Mouse (Mus musculus) bone marrow, adult 2 months (tissue): ENCODE results near the gene Sipa1l1. TPM values are rescaled to one million over a fixed set of nuclear protein-coding genes. Genes with fewer than 3 reads are reported as not detected.

ENCODE experiments used
- H3K27ac ChIP-seq: fragments of 200-500 bp; 2 replicates; pipeline ENCODE4 v1.5.1; 2012; ENCODE audit warnings: low read depth, mild to moderate bottlenecking, control low read depth, inconsistent platforms, low read length; ENCODE audit not compliant: control insufficient read depth, poor library complexity, insufficient read depth
- H3K4me1 ChIP-seq: fragments of 200-500 bp; 2 replicates; pipeline ENCODE4 v1.6.1; 2011; ENCODE audit warnings: low read length; ENCODE audit not compliant: control insufficient read depth, insufficient read depth
- H3K4me3 ChIP-seq: fragments of 200-500 bp; replicated peaks from 2 replicates; pipeline ENCODE3; 2011; ENCODE audit warnings: mild to moderate bottlenecking, low read depth, low read length, control low read depth; ENCODE audit not compliant: control insufficient read depth
- CTCF ChIP-seq: fragments of 200-500 bp; IDR thresholded peaks from 2 replicates; pipeline ENCODE4 v1.5.1; 2011; ENCODE audit warnings: low read length, control low read depth; ENCODE audit not compliant: control insufficient read depth, insufficient read depth
- POLR2A ChIP-seq: fragments of 200-500 bp; IDR thresholded peaks from 2 replicates; pipeline ENCODE4 v1.6.1; 2011; ENCODE audit warnings: low read depth, mild to moderate bottlenecking, control low read depth, low read length, borderline replicate concordance; ENCODE audit not compliant: control insufficient read depth
- WGBS: fragments of 180-500 bp; shearing (Covaris S2); methylation state at CpG from one replicate; pipeline ENCODE4 v1.1.7; 2018; 5-methylcytosine and 5-hydroxymethylcytosine counted together
- polyA plus RNA-seq: library from polyadenylated mRNA; stranded (reverse); fragments of >200 nt; gene quantifications from 2 replicates; pipeline ENCODE4 v1.2.4, GENCODE M21; 2011; ENCODE audit warnings: low replicate concordance; ENCODE audit not compliant: missing spikeins, insufficient read depth, insufficient read length

Gene Sipa1l1
- 4.4 and 13.5 TPM in 2 replicates for polyA plus RNA-seq

DNA sequence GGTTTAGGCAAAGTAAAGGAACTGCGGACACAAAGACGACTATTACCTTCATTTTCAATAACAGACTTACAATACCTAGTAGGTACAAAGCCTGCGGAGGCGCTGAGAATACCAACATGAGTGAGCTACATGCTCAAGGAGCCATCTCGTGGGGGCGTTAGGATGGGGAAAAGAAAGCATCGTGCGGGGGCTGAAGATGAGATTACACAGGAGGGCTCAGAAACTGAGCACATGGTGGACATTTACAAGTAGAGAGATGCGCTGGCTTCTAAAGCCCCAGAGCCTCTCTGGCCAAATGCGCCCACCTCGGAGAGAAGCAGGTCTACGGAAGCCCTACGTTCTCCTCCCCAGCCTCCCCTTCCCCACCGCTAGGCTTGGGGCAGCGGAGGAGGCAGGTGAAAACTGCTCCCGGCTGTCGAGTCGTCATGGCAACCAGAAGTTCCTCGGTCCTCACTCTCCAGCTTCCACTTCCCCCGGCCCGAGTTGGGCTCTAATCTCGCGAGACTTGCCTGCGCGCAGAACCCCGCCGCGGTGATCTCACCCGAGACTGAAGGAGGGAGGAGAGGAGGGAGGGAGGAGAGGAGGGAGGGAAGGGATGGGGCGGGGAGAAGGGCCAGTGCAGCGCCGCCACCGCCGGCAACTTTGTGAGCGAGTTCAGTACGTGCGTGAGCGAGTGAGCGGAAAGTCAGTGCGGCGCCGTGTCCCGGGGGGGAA, at the start of gene Sipa1l1:
TSS of gene Sipa1l1 (plus strand) at position 501 of the 714 bp plus-strand sequence.
- 1% methylated on average over 33 of the region's 43 CpGs for WGBS
- TF ChIP-seq CTCF, result peak; percentile 10; the same call in 1 of the 2 replicates
- TF ChIP-seq POLR2A, result peak; percentile 78; the same call in 1 of the 2 replicates
- Histone ChIP-seq H3K27ac (peak within 1 kb of the TSS; percentile 82), H3K4me3 (peak within 1 kb of the TSS; percentile 80), H3K4me1 (no peaks in the 10 kb centered on the region)

DNA sequence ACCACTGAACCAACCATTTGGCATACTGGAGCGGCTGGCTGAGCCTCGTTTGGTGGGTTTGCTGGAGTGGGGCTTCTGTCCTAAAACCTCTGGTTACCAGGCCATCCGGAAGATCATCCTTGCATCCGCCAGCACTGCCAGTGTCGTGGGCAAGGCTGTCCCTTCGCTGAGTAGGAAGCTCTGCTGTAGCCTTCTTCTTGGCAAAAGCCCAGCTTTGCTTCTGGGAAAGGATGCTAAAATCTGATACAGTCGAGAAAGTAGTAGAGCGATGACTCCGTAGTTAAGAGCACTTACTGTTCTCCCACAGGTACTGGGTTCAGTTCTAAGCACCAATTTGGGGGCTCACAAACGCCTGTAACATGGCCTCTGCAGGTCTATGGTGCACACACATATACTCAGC, 47.2 kb upstream of the Sipa1l1 start:
- Histone ChIP-seq H3K27ac (no peak overlapping the region), H3K4me3 (no peak overlapping the region)
- 58% methylated on average over 10 of the region's 10 CpGs for WGBS

DNA sequence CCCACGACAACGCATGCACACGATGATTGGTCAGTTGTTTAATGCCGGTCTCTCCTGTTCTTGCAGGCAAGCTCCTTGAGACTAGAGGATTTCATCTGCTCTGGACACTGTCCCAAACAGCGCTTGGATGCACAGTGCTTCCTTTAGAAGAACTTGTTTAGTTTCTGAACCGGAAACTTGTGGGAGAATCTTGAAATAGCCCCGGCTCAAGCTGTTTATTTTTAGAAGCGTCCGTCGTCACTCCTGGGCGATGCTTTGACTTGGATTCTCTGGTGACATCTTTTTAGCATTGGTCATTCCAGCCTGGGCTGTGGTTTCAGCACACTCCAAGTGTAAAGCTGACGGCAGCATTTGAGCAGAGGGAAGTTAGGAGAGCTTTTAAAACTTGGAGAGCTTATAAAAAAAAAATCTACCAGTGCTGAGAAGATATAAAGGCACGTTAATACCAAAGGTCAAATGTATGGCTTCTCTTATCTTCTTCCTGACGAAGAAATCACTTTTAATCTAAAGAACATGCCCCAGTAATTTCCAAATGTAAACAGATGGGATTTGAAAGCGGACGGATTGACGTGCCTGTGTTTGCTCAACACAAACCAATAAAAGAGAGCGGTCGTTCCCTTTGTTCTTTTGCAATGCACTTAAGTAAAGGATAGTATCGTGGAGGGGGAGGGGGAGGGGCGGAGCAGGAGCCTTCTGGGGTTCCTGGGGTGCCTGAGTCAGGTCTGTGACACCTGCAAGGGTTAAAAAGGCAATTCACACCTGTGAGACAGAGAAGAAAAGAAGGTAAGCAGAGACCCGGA, 46.5 kb upstream of the Sipa1l1 start:
- Histone ChIP-seq H3K27ac (no peak overlapping the region), H3K4me1 (peaks cover 2% of the 10 kb centered on the region; the same call in 1 of the 2 replicates), H3K4me3 (no peak overlapping the region)
- no peak for TF ChIP-seq CTCF
- TF ChIP-seq POLR2A, result no peak
- 9% methylated on average over 22 of the region's 22 CpGs for WGBS

More for the DNA sequence above, 47.2 kb upstream of the Sipa1l1 start:
- no peak for TF ChIP-seq CTCF
- TF ChIP-seq POLR2A, result no peak
- H3K4me1 ChIP-seq, result peaks cover 2% of the 10 kb centered on the region; the same call in 1 of the 2 replicates

DNA sequence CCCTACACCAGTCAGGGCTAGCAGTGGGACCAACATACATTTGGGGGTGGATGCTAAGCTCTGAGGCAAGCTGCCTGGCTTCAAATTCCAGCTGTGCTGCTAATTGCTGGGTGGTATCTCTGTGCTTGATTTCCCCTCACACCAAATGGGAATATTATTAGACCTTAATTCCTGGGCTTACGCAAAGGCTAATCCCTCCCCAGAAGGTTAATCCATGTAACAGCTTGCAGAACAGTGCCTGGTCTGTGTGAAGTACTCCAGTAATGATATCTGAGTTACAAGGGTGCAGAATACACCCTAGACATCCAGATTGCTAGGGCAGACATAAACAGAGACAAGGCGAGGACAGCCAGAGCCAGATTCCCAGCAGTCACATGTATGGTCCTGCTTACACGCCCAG, 42.3 kb upstream of the Sipa1l1 start:
- no peak overlapping the region for H3K27ac ChIP-seq
- peaks cover 2% of the 10 kb centered on the region; the same call in 1 of the 2 replicates for H3K4me1 ChIP-seq
- 74% methylated on average over 3 of the region's 3 CpGs for WGBS
- TF ChIP-seq CTCF (no peak), POLR2A (no peak)
- H3K4me3 ChIP-seq, result no peak overlapping the region

DNA sequence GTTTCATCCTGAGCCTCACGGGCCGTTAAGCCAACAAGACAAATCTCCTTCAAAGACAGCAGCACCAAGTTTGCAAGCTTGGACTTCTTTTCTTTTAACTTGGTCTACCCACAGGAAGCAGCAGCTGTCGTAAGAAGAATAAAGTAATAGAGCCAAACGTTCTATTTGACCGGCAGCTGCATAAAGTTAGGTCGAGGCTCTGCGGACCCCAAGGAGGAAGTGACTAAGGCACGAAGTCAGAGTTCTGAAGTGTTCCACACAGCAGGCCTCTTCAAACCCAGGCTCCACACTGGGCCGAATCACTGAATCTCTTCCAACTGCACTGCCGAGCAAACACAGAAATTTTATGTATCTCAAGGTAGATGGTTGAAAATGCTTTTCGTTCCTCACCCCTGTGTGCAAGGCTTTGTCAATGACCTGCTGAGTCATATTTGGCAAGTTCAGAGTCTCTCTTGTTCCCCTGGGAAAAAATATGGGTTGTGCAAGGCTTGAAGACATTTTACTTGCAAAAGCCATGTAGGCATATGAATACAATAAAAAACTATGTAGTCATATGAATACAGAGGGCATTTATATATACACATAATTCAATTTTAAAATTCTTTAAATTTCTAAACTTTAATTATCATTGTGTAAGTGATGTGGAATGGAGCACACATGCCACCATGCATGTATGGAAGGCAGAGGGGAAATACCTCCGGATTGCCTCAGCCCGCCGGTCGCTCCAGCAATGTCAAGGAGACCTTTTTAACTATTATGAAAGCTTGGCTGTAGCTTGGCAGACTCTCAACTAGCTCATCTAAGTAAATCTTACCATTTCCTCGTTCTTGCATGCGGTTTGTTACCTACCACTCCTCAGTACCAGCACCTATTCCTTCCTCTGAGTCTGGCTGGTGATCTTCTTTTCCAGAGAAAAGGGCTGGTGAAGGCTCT, 29.6 kb upstream of the Sipa1l1 start:
- Histone ChIP-seq H3K4me3 (no peak overlapping the region), H3K27ac (peak overlapping the region; percentile 26; the same call in 1 of the 2 replicates), H3K4me1 (peaks cover 2% of the 10 kb centered on the region; the same call in 1 of the 2 replicates)
- TF ChIP-seq CTCF (no peak), POLR2A (no peak)
- 22% methylated on average over 17 of the region's 17 CpGs for WGBS

DNA sequence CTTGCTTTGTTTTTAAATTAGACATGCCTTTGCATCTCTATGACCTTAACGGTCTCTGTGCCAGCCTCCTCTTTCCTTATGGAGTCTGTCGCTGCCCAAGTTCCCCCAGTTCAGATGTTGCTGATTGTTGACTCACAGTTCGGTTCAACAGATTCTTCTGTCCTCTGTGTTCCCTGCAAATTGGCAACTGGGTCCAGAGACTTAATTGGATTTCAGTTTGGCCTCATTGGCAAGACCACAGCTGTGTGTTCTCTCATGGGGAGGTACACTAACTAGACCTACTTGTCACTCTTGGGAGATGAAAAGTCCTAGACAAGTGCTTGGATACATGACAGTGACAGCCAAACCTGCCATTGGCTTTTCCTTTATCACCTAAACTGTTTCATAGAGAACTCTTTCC, 25.7 kb upstream of the Sipa1l1 start:
- Histone ChIP-seq H3K4me1 (peaks cover 2% of the 10 kb centered on the region; the same call in 1 of the 2 replicates), H3K27ac (no peak overlapping the region), H3K4me3 (no peak overlapping the region)
- 80% methylated on average over 3 of the region's 3 CpGs for WGBS
- TF ChIP-seq POLR2A, result no peak
- no peak for TF ChIP-seq CTCF

DNA sequence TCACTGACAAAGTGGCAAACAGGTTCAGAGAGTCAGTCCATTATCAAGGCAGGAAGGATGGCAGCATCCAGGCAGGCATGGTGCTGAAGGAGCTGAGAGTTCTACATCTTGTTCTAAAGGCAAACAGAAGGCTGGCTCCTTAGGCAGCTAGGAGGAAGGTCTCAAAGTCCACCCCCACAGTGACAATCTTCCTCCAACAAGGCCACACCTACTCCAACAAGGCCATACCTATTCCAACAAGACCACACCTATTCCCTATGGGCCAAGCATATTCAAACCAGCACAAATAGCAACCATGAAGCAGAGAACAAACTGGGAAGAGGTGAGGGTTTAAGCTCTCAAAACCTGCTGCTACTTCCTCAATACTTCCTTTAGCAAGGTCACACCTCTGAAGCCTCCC, 23.9 kb upstream of the Sipa1l1 start:
- TF ChIP-seq CTCF, result no peak
- TF ChIP-seq POLR2A, result no peak
- no peak overlapping the region for H3K27ac ChIP-seq
- no peak overlapping the region for H3K4me3 ChIP-seq

More for the DNA sequence above, 23.9 kb upstream of the Sipa1l1 start:
- H3K4me1 ChIP-seq, result no peaks in the 10 kb centered on the region
